Mouse (Mus musculus): ENCODE measurements around the gene Tekt3.

- TF ChIP-seq CTCF (IDR thresholded peaks at IDR 0.05; ENCODE audit: extremely low read depth, insufficient read depth, insufficient read length, insufficient replicate concordance) (no peak), POLR2A (IDR thresholded peaks at IDR 0.05; ENCODE audit: low read depth, low read length) (no peak)
Measured at GRCm38 (mm10) chr11:63055596-63055995, 5.9 kb upstream of the Tekt3 start.
